Mouse (Mus musculus) lung, embryonic 14.5 days (tissue): Measurements from ENCODE around the gene Adamts9. TPM values are rescaled to one million over a fixed set of nuclear protein-coding genes. Genes with fewer than 3 reads are reported as not detected.

Source experiments
- ATAC-seq: fragments of 200-750 bp; cut with Nextera tagmentation; 2 replicates; pipeline ENCODE4 v1.8.0; 2017; ENCODE audit warnings: mild to moderate bottlenecking, moderate TSS enrichment, moderate library complexity; ENCODE audit not compliant: insufficient read depth
- DNase-seq: peaks from one replicate; pipeline ENCODE4 v3.0.0-alpha.2; 2015
- H3K27ac ChIP-seq: fragments of 300-500 bp; sonication (generic); 2 replicates; pipeline ENCODE4 v1.5.1; 2014; ENCODE audit warnings: low read depth, mild to moderate bottlenecking, moderate library complexity
- H3K27me3 ChIP-seq: fragments of 300-500 bp; sonication (generic); 2 replicates; pipeline ENCODE4 v1.6.1; 2014; ENCODE audit warnings: low read length, control low read depth; ENCODE audit not compliant: insufficient read depth
- H3K36me3 ChIP-seq: fragments of 300-500 bp; sonication (generic); 2 replicates; pipeline ENCODE4 v1.6.1; 2014; ENCODE audit warnings: control low read depth; ENCODE audit not compliant: insufficient read depth
- H3K4me1 ChIP-seq: fragments of 300-500 bp; sonication (generic); 2 replicates; pipeline ENCODE4 v1.6.1; 2014; ENCODE audit warnings: antibody characterized with exemption, control low read depth; ENCODE audit not compliant: insufficient read depth
- H3K4me2 ChIP-seq: fragments of 300-500 bp; sonication (generic); 2 replicates; pipeline ENCODE4 v1.6.1; 2014; ENCODE audit warnings: mild to moderate bottlenecking
- H3K4me3 ChIP-seq: fragments of 300-500 bp; sonication (generic); 2 replicates; pipeline ENCODE4 v1.5.1; 2014; ENCODE audit warnings: low read depth, low read length
- H3K9ac ChIP-seq: fragments of 300-500 bp; sonication (generic); 2 replicates; pipeline ENCODE4 v1.6.1; 2014
- H3K9me3 ChIP-seq: fragments of 300-500 bp; sonication (generic); 2 replicates; pipeline ENCODE4 v1.6.1; 2016; ENCODE audit warnings: low read depth, low read length, control low read depth
- CTCF ChIP-seq: IDR thresholded peaks from 2 replicates; pipeline ENCODE4 v1.5.1; 2016; ENCODE audit warnings: antibody characterized with exemption, low read depth
- WGBS: fragments of 180-500 bp; shearing (Covaris S2); extraction: QIAGEN DNeasy Blood & Tissue Kit; methylation state at CpG from one replicate; pipeline ENCODE4 v1.1.7; 2014; 5-methylcytosine and 5-hydroxymethylcytosine counted together
- polyA plus RNA-seq: library from polyadenylated mRNA; unstranded; fragments of >200 nt; fragmentation: Nextera tagmentation; extraction: Ambion mirVana; gene quantifications from 2 replicates; pipeline ENCODE4 v1.2.1, GENCODE M21; 2014

Adamts9 gene
- polyA plus RNA-seq, 1 experiment from 2014 or later, result 12.1 TPM

DNA sequence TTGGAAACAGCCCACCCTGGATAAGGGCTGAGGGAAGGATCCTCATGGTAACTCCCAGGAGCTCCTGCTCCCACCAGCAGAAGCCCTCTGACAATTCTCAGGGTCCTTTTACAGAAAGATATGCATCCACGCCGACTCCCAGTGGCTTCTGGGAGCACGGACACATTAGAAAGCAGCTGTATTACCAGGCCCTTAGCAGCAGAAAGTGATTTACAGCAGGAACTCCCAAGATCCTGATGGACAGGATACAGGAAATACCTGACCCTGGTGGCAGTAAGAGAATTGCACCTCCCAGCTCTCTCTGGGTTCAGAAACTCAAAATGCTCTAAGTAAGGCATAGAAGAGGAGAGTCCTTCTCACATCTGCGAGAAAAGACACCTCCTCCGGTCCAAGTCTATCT lies 15.0 kb downstream of the Adamts9 start:
- no peak for TF ChIP-seq CTCF
- Histone ChIP-seq H3K27me3 (no peaks in the 10 kb centered on the region), H3K9me3 (no peaks in the 10 kb centered on the region), H3K4me1 (peaks cover 4% of the 10 kb centered on the region; the same call in 1 of the 2 replicates), H3K27ac (no peak overlapping the region), H3K36me3 (peaks cover 64% of the 10 kb centered on the region), H3K9ac (no peak overlapping the region), H3K4me2 (no peak overlapping the region), H3K4me3 (no peak overlapping the region)
- ATAC-seq (no peak), DNase-seq (no peak)
- WGBS, result 72% methylated on average over 5 of the region's 5 CpGs

DNA sequence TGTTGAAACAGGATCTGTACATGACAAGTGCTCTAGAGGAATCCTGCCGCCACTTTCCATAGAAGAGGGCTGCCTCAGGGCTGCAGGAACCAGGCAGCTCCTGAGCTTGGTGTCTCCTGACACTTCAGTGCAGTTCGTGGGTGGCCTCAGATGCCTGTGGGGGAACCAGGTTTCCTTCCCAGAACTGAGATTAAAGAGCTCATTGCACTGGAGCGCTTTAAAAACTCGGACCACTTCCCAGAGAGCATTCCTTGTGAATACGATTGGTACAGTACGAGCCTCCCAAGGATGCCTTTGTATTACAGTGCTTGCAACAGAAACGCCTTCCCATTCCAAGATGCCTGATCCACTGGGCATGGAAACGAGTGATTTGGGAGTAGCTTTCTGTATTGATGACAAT lies 18.8 kb downstream of the Adamts9 start:
- Histone ChIP-seq H3K4me1 (peaks cover 8% of the 10 kb centered on the region; the same call in 1 of the 2 replicates), H3K4me3 (no peak overlapping the region), H3K36me3 (peaks cover 33% of the 10 kb centered on the region; the same call in 1 of the 2 replicates), H3K4me2 (no peak overlapping the region), H3K9me3 (no peaks in the 10 kb centered on the region), H3K9ac (no peak overlapping the region), H3K27ac (no peak overlapping the region), H3K27me3 (no peaks in the 10 kb centered on the region)
- WGBS, result 42% methylated on average over 8 of the region's 8 CpGs
- DNase-seq, result peak; percentile 39
- no peak for TF ChIP-seq CTCF
- peak; percentile 28; the same call in 1 of the 2 replicates for ATAC-seq

DNA sequence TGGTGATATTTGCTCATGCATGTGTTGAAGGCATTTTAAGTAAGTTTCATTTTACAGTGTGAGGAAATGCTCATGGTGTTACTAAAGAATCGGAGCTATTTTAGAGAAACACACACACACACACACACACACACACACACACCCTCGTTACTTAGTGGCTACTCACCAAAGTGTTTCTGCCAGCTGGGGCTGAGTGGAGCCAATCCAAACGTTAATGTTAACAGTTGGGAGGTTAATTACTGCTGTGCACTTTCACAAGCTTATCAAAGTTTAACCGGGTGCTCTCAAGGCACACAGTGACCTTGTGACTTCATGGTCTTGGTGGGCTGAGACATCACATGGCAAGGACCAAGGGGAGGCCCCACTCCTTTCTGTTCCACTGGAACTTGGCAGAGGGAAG lies 21.4 kb downstream of the Adamts9 start:
- Histone ChIP-seq H3K4me3 (no peak overlapping the region), H3K4me2 (no peak overlapping the region), H3K27ac (no peak overlapping the region), H3K9ac (no peak overlapping the region), H3K36me3 (peaks cover 15% of the 10 kb centered on the region; the same call in 1 of the 2 replicates), H3K9me3 (no peaks in the 10 kb centered on the region), H3K4me1 (peaks cover 8% of the 10 kb centered on the region; the same call in 1 of the 2 replicates), H3K27me3 (no peaks in the 10 kb centered on the region)
- ATAC-seq (no peak), DNase-seq (peak; percentile 34)
- TF ChIP-seq CTCF, result no peak
- 16% methylated on average over 4 of the region's 4 CpGs for WGBS

DNA sequence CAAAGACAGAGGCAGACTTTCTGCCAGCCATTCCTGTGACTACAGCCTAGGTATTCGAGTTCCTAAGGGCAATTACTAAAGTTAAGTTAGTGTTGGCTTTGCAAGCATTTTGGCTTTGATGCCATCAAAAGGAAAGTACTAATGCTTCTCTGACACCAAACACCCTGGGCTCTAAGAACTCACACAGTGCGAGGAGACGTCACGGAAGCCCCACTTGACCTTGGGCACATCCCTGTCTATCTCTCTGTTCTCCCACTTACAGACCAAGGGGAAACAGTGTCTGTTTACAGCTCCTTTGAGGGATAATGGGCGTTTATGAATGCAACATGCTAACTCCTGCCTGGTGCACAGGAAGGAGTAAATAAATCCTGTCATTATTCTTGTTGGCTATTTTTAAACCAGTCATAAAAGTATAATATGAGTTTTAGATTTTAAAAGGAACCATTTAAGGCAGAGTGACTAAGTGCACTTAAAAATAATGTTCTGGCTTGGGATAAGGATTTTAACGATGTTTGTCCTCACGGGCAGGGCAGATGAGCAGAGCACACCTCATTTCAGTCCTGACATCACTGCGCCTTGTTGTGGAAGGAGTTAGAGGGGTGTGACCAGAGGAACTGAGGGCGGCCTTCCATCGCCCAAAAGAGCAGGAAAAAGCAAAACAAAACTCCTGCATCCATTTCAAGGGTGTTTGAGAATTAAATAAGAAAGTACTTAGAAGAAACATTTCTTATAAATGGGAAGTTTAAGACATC lies 22.2 kb downstream of the Adamts9 start:
- Histone ChIP-seq H3K4me1 (peaks cover 8% of the 10 kb centered on the region; the same call in 1 of the 2 replicates), H3K9ac (no peak overlapping the region), H3K36me3 (peaks cover 9% of the 10 kb centered on the region; the same call in 1 of the 2 replicates), H3K4me2 (no peak overlapping the region), H3K4me3 (no peak overlapping the region), H3K9me3 (no peaks in the 10 kb centered on the region), H3K27me3 (no peaks in the 10 kb centered on the region), H3K27ac (no peak overlapping the region)
- no peak for TF ChIP-seq CTCF
- WGBS, result 48% methylated on average over 10 of the region's 10 CpGs
- ATAC-seq (no peak), DNase-seq (no peak)

DNA sequence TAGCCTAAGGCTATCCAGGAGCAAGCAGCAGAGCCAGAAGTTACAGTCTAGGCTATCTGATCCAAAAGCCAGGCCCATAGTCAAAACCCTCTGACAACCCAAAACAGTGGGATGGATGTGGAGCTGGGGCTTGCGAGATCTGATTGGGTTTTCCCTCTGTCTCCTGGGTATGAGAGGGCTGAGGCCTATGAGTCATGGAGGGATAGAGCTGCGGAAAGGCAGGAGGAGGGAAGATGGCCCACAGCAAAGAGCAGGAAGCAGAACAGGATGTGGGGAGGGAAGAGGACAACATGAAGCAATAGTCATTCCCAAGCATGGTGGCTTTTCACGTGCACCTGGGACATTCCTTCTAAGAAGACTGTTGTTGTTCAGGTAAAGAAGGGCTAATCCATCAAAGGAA lies 32.7 kb downstream of the Adamts9 start:
- Histone ChIP-seq H3K27ac (no peak overlapping the region), H3K9ac (no peak overlapping the region), H3K4me1 (no peaks in the 10 kb centered on the region), H3K36me3 (peaks cover 43% of the 10 kb centered on the region), H3K4me3 (no peak overlapping the region), H3K9me3 (no peaks in the 10 kb centered on the region), H3K27me3 (no peaks in the 10 kb centered on the region), H3K4me2 (no peak overlapping the region)
- no peak for DNase-seq
- ATAC-seq, result no peak
- WGBS, result 76% methylated on average over 3 of the region's 3 CpGs
- TF ChIP-seq CTCF, result no peak

DNA sequence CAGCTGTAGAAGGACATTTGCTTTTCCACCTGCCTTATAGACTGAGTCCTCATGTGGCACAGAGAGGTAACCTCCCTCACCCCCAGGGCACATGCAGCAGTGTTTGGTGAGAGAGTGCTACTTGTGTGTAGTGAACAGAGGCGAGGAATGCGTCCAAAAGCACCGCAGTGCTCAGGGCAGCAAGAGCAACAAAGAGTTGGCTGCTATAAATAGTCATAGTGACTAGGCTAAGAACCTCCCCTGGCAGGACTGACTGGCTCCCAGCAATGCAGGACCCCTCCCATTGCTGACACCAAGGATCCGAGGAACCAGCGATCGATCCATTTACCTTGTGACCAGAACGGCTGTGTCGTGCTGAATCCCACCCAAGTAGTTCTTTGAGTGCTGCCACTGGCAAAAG lies 33.9 kb downstream of the Adamts9 start:
- WGBS, result 49% methylated on average over 8 of the region's 8 CpGs
- Histone ChIP-seq H3K9me3 (no peaks in the 10 kb centered on the region), H3K9ac (no peak overlapping the region), H3K27me3 (no peaks in the 10 kb centered on the region), H3K36me3 (peaks cover 56% of the 10 kb centered on the region), H3K4me2 (no peak overlapping the region), H3K4me1 (no peaks in the 10 kb centered on the region), H3K4me3 (no peak overlapping the region), H3K27ac (0 out of 2 replicates have a peak overlapping the region, but pooled peaks have one; percentile 8)
- no peak for TF ChIP-seq CTCF
- no peak for DNase-seq
- ATAC-seq, result no peak

DNA sequence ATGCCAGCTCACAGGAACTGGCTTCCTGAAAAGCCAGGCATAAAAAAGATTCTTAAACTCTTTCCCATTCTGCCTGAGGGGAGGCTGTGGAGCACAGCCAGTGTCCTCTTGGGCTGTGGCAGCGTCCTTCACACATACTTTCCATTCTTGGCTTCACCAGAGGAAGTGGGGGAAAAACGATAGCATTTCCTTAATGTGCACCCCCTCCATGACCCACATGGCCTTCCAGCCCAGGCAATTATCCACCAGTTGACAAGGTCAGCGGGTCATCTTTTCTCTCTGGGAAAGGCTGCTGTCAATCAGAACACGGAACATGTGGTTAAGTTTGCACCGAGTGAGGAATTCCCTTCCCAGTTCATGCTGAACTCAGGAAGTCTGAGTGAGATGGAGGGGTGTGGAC lies 37.4 kb downstream of the Adamts9 start:
- TF ChIP-seq CTCF, result no peak; the same call in 1 of the 2 replicates
- H3K4me3 ChIP-seq, result no peak overlapping the region
- ATAC-seq, result no peak
- no peak overlapping the region for H3K27ac ChIP-seq
- WGBS, result 29% methylated on average over 5 of the region's 5 CpGs
- H3K27me3 ChIP-seq, result no peaks in the 10 kb centered on the region
- peaks cover 66% of the 10 kb centered on the region for H3K36me3 ChIP-seq
- peak; percentile 35 for DNase-seq
- H3K9ac ChIP-seq, result no peak overlapping the region
- no peaks in the 10 kb centered on the region for H3K4me1 ChIP-seq
- no peak overlapping the region for H3K4me2 ChIP-seq
- H3K9me3 ChIP-seq, result no peaks in the 10 kb centered on the region
